Mouse (Mus musculus) cerebellum, adult (tissue): ENCODE data around the gene Aldh18a1.

Experiments
- ATAC-seq: cut with Nextera tagmentation; 2 replicates; pipeline ENCODE4 v1.9.2; 2017; ENCODE audit warnings: mild to moderate bottlenecking, moderate library complexity, mixed read lengths; ENCODE audit not compliant: insufficient number of reproducible peaks, low FRiP score, low TSS enrichment

Gene Aldh18a1

GRCm38 (mm10) chr19:40587491-40588292 is 571 bp downstream of the Aldh18a1 start:
- ATAC-seq, result peak; percentile 77

GRCm38 (mm10) chr19:40586908-40587307 is 1.4 kb downstream of the Aldh18a1 start:
- ATAC-seq, result no peak

- no peak for ATAC-seq
These were observed 6.6 kb downstream of the Aldh18a1 start for GRCm38 (mm10) chr19:40581662-40582061.

- no peak for ATAC-seq
These were observed 7.4 kb downstream of the Aldh18a1 start for GRCm38 (mm10) chr19:40580902-40581301.

DNA sequence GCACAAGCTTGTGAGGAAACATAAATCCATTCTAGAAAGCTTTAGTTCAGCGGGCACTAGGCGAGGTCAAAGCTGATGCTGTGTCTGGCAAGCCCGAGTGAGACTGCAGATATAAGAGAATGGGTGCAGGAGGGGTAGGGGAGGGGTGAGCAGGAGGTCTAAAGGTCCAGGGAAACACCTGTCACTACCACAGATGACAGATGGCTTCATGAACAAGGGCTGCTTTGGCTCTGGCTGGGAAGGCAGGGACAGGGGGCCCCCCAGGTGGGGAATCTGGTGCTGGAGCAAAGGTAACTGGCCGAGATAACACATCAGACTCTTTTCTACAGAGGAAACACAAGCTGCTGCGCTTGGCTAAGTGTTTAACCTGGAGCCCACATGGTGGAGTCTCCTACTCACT is 12.8 kb downstream of the Aldh18a1 start:
- no peak for ATAC-seq

GRCm38 (mm10) chr19:40570726-40571125 is 17.5 kb downstream of the Aldh18a1 start:
- no peak for ATAC-seq

DNA sequence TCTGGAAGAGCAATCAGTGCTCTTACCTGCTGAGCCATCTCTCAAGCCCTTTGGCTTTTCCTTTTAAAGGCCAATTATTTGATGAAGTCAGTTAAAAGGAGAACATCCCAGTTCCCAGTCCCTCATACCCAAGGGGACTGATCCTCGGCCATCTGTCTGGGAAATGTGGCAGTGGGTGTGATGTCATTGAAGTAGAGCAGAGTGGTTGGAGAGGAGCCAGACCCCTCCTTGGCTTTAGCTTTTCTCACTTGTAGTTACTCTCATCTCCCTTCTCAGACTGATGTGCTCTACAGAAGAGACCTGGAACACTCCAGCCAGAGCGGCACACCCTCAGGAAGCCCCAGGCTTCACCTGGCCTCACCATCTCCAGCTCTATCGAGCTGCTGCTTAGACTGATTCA is 20.6 kb downstream of the Aldh18a1 start:
- ATAC-seq, result no peak

- no peak for ATAC-seq
These were observed 24.2 kb downstream of the Aldh18a1 start for GRCm38 (mm10) chr19:40563880-40564645.

DNA sequence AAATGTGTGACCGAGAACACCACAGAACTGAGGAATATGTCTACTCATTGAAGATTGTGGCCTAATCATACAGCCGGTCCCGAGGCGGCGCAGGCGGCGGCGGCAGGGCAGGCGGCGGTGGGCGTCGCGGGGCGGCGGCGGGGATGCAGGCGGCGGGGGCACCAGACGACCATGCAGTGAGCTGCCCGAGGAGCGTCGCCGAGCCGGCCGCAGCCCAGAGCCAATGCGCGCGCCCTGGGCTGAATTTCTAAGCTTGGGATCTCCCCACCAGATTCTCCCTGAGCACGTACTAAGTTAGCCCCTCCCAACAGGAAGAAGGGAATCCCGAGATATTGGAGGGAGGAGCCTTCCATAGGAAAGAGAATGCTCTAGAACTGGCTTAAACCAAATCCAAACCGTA is 26.7 kb downstream of the Aldh18a1 start:
- peak; percentile 66; the same call in 1 of the 2 replicates for ATAC-seq

DNA sequence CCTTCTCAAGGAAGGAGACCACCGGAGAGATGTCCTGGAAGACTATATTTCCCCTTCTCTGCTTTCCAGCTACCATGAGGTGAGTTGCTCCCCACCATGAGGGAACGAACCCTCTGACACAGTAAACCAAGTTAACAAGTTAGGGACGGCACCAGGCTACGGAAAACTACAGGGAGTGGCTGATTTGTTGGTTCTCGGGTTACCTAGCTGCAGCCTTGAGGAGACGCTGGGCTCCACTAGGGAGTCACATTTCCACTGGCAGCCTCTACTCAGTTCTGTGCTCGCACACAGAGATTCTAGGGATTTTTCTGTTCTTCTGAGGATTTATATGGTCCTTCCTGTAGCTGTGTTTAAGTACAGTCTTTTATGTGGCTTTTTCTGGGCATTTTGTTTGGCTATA is 32.2 kb downstream of the Aldh18a1 start:
- ATAC-seq, result no peak

DNA sequence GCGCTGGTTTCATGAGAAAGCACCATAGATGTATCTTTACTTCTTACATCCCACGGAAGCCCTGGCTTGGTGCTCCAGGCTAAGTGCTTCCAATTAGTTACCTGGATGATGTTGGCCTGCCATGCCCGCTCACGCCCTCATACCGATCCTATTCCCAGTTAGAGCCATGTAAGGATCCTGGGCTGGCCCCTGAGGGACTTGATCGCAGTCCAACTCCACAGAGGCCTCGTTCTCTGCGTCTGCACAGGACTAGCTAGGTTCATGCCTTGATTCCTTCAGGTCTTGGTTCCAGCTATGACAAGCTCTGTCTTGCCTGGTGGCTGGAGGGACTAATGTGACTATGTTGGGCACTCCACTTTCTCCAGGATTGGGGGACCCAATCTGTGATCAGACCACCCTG is 33.1 kb downstream of the Aldh18a1 start:
- no peak for ATAC-seq

- ATAC-seq, result no peak
These were observed 33.9 kb downstream of the Aldh18a1 start for GRCm38 (mm10) chr19:40554343-40554742.

GRCm38 (mm10) chr19:40553849-40554248 is 34.4 kb downstream of the Aldh18a1 start:
- ATAC-seq, result peak; percentile 51; the same call in 1 of the 2 replicates

- ATAC-seq, result no peak
These were observed 35.1 kb downstream of the Aldh18a1 start for GRCm38 (mm10) chr19:40553014-40553789.

GRCm38 (mm10) chr19:40549516-40550135 is 38.6 kb downstream of the Aldh18a1 start:
- ATAC-seq, result no peak

DNA sequence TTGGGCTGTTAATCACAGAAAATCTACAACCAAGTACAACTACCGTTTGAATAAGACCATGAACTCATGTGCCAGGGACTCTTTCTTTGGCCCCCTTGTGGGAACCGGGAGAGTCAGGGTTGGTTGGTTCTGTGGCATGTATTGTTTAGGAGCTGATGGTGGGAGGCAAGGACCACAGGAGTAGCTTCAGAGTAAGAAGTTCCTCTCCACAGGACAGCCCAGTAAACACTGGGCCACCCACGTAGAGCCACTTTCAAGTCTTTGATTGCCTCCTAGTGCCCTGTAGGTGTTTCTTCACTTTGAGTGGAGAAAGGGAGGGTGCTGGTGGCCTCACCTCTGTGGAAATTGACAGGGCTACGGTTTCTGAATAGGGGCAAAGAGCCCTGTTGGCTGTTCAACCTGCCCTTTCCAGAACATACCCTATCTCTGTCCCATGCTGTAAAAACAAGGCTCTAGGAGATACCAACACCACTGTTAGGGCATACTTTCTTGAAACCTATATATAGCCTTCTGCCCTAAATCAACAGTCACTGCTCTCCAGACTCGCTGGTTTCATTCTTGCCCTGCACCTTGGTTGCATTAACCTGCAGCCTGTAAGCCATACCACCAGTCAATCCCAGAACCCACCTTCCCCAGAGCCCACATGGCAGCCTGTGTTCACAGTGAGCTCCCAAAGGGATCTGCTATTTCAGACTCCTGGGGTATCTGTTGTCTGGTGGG is 39.3 kb downstream of the Aldh18a1 start:
- ATAC-seq, result no peak

DNA sequence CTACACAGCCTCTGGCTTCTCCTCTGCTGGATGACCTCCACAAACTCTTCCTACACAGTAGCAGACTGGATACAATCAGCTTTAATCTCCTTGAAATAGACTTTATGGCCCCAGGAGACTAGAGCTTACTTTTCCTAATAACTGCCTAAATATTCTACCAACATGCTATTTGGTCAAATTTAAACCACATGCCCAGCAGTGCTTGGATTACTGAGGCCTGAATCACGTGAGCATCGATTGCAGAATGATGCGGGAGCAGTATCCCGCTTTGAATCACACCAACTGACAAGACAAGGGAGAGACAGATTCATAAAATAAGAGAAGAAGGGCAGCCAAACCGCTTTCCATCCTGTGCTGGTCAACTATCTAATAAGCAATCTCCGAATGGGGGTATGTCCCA is 39.9 kb downstream of the Aldh18a1 start:
- no peak for ATAC-seq

DNA sequence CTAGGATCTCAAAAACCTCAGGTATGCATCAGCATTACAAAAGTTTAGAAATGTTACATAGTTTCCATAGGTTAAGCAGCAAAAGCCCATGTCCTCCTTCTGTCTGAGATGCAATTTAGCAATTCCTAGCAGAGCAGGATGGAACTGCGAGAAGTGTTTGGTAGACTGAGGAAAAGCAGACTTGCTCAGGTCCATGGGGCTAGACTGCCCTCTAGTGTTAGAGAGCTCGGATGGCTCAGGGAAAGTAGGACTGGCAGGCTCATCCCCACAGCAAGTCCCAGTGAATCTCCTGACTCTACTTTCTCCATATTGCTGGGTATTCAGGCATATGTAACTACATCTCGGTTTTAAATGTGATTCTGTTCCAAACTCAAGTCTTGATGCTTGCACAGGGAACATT is 43.4 kb downstream of the Aldh18a1 start:
- ATAC-seq, result peak; percentile 61; the same call in 1 of the 2 replicates

DNA sequence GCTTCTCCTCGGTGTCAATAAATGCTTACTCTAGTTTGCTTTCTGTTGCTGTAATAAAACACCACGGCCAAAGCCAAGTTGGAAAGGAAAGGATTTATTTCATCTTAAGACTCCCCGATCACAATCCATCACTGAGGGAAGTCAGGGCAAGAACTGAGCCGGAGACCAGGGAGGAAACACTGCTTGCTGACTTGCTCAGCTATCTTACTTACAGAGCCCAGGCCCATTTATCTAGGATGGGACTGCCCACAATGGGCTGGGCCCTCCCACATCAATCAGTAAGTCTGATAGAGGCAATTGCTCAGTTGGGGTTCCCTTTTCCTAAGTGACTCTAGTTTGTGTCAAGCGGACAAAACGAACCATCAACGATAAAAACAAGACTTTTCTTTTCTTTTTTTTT is 45.5 kb downstream of the Aldh18a1 start:
- ATAC-seq, result no peak

DNA sequence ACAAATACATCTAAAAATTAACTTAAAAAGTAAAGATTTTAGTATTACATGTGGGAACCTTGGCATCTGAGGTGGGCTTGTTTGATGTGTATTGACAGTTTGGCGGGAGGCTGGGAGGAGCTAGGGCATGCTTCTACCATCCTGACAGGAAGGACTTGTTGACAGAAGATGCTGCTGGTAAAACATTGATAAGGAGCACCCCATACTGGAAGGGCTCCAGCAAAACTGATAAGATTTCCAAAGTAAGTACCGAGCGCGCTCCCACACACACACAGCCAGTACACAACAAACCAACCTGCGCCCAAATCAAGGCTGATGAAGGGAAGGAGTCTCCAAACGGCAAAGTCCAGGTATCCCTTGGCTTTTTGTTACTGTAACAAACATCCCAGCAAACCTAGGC is 51.7 kb downstream of the Aldh18a1 start:
- no peak for ATAC-seq
